Mouse (Mus musculus) liver, adult 2 months (tissue): Measurements from ENCODE around the gene Frmd4a.

Source experiments
- CTCF ChIP-seq: fragments of 200-500 bp; IDR thresholded peaks from 2 replicates; pipeline ENCODE4 v1.5.1; 2011; ENCODE audit warnings: low read depth, low read length, control low read depth
- POLR2A ChIP-seq: fragments of 200-500 bp; IDR thresholded peaks from 2 replicates; pipeline ENCODE4 v1.6.1; 2011; ENCODE audit warnings: low read length, control low read depth; ENCODE audit not compliant: insufficient read depth; ENCODE audit errors: extremely low read depth

GRCm38 (mm10) chr2:4508959-4509615, 491.6 kb downstream of the Frmd4a start:
- TF ChIP-seq POLR2A: no peak
- no peak for TF ChIP-seq CTCF
